Mouse (Mus musculus) lung, embryonic 14.5 days (tissue): ENCODE measurements at regions not wholly inside any gene's neighbourhood (a gene's known extent, or its start where the extent isn't known, plus 50 kb on each side); places are given as distances from the start of the nearest gene placed in this dataset.

Source experiments
- ATAC-seq: fragments of 200-750 bp; cut with Nextera tagmentation; 2 replicates; pipeline ENCODE4 v1.8.0; 2017; ENCODE audit warnings: mild to moderate bottlenecking, moderate TSS enrichment, moderate library complexity; ENCODE audit not compliant: insufficient read depth
- DNase-seq: peaks from one replicate; pipeline ENCODE4 v3.0.0-alpha.2; 2015
- H3K27ac ChIP-seq: fragments of 300-500 bp; sonication (generic); 2 replicates; pipeline ENCODE4 v1.5.1; 2014; ENCODE audit warnings: low read depth, mild to moderate bottlenecking, moderate library complexity
- H3K27me3 ChIP-seq: fragments of 300-500 bp; sonication (generic); 2 replicates; pipeline ENCODE4 v1.6.1; 2014; ENCODE audit warnings: low read length, control low read depth; ENCODE audit not compliant: insufficient read depth
- H3K36me3 ChIP-seq: fragments of 300-500 bp; sonication (generic); 2 replicates; pipeline ENCODE4 v1.6.1; 2014; ENCODE audit warnings: control low read depth; ENCODE audit not compliant: insufficient read depth
- H3K4me1 ChIP-seq: fragments of 300-500 bp; sonication (generic); 2 replicates; pipeline ENCODE4 v1.6.1; 2014; ENCODE audit warnings: antibody characterized with exemption, control low read depth; ENCODE audit not compliant: insufficient read depth
- H3K4me2 ChIP-seq: fragments of 300-500 bp; sonication (generic); 2 replicates; pipeline ENCODE4 v1.6.1; 2014; ENCODE audit warnings: mild to moderate bottlenecking
- H3K4me3 ChIP-seq: fragments of 300-500 bp; sonication (generic); 2 replicates; pipeline ENCODE4 v1.5.1; 2014; ENCODE audit warnings: low read depth, low read length
- H3K9ac ChIP-seq: fragments of 300-500 bp; sonication (generic); 2 replicates; pipeline ENCODE4 v1.6.1; 2014
- H3K9me3 ChIP-seq: fragments of 300-500 bp; sonication (generic); 2 replicates; pipeline ENCODE4 v1.6.1; 2016; ENCODE audit warnings: low read depth, low read length, control low read depth
- CTCF ChIP-seq: IDR thresholded peaks from 2 replicates; pipeline ENCODE4 v1.5.1; 2016; ENCODE audit warnings: antibody characterized with exemption, low read depth
- WGBS: fragments of 180-500 bp; shearing (Covaris S2); extraction: QIAGEN DNeasy Blood & Tissue Kit; methylation state at CpG from one replicate; pipeline ENCODE4 v1.1.7; 2014; 5-methylcytosine and 5-hydroxymethylcytosine counted together

GRCm38 (mm10) chr9:6665679-6666078 lies 396.0 kb upstream of the Ddi1 start:
- H3K27ac ChIP-seq: no peak overlapping the region
- no peaks in the 10 kb centered on the region for H3K9me3 ChIP-seq
- no peak for TF ChIP-seq CTCF
- H3K4me3 ChIP-seq: no peak overlapping the region
- no peak overlapping the region for H3K9ac ChIP-seq
- 60% methylated on average over 2 of the region's 2 CpGs for WGBS
- no peak overlapping the region for H3K4me2 ChIP-seq
- no peak for DNase-seq
- ATAC-seq: no peak
- no peaks in the 10 kb centered on the region for H3K4me1 ChIP-seq
- no peaks in the 10 kb centered on the region for H3K36me3 ChIP-seq
- H3K27me3 ChIP-seq: no peaks in the 10 kb centered on the region

- Histone ChIP-seq H3K27me3 (no peaks in the 10 kb centered on the region), H3K4me2 (no peak overlapping the region), H3K27ac (no peak overlapping the region), H3K36me3 (no peaks in the 10 kb centered on the region), H3K4me3 (no peak overlapping the region), H3K4me1 (no peaks in the 10 kb centered on the region), H3K9me3 (no peaks in the 10 kb centered on the region), H3K9ac (no peak overlapping the region)
- 71% methylated on average over 4 of the region's 4 CpGs for WGBS
- no peak for TF ChIP-seq CTCF
- DNase-seq (no peak), ATAC-seq (no peak)
These were observed 382.8 kb upstream of the Ddi1 start for GRCm38 (mm10) chr9:6652267-6652994.

- no peaks in the 10 kb centered on the region for H3K36me3 ChIP-seq
- TF ChIP-seq CTCF: no peak
- no peaks in the 10 kb centered on the region for H3K9me3 ChIP-seq
- no peak overlapping the region for H3K9ac ChIP-seq
- H3K4me1 ChIP-seq: no peaks in the 10 kb centered on the region
- H3K4me2 ChIP-seq: no peak overlapping the region
- H3K27ac ChIP-seq: no peak overlapping the region
- 85% methylated on average over 6 of the region's 6 CpGs for WGBS
- ATAC-seq (no peak), DNase-seq (no peak)
- no peaks in the 10 kb centered on the region for H3K27me3 ChIP-seq
- no peak overlapping the region for H3K4me3 ChIP-seq
These were observed 382.1 kb upstream of the Ddi1 start for GRCm38 (mm10) chr9:6651572-6652236.

- H3K4me2 ChIP-seq: no peak overlapping the region
- H3K4me1 ChIP-seq: no peaks in the 10 kb centered on the region
- ATAC-seq: no peak
- H3K36me3 ChIP-seq: no peaks in the 10 kb centered on the region
- WGBS: 55% methylated on average over 3 of the region's 3 CpGs
- H3K27ac ChIP-seq: no peak overlapping the region
- H3K9ac ChIP-seq: no peak overlapping the region
- TF ChIP-seq CTCF: no peak
- no peaks in the 10 kb centered on the region for H3K27me3 ChIP-seq
- H3K4me3 ChIP-seq: no peak overlapping the region
- no peak for DNase-seq
- H3K9me3 ChIP-seq: no peaks in the 10 kb centered on the region
These were observed 376.2 kb upstream of the Ddi1 start for GRCm38 (mm10) chr9:6645796-6646309.

- H3K9me3 ChIP-seq: no peaks in the 10 kb centered on the region
- H3K4me3 ChIP-seq: no peak overlapping the region
- no peak overlapping the region for H3K9ac ChIP-seq
- DNase-seq (no peak), ATAC-seq (no peak)
- H3K4me1 ChIP-seq: no peaks in the 10 kb centered on the region
- H3K27ac ChIP-seq: no peak overlapping the region
- WGBS: 73% methylated on average over 2 of the region's 2 CpGs
- no peak overlapping the region for H3K4me2 ChIP-seq
- no peak for TF ChIP-seq CTCF
- H3K27me3 ChIP-seq: no peaks in the 10 kb centered on the region
- H3K36me3 ChIP-seq: no peaks in the 10 kb centered on the region
These were observed 375.7 kb upstream of the Ddi1 start for GRCm38 (mm10) chr9:6645321-6645720.

GRCm38 (mm10) chr9:6617155-6617554 lies 347.5 kb upstream of the Ddi1 start:
- ATAC-seq: no peak
- H3K4me3 ChIP-seq: no peak overlapping the region
- TF ChIP-seq CTCF: no peak
- no peak for DNase-seq
- WGBS: 69% methylated on average over 2 of the region's 2 CpGs
- no peak overlapping the region for H3K27ac ChIP-seq
- no peaks in the 10 kb centered on the region for H3K36me3 ChIP-seq
- H3K4me1 ChIP-seq: no peaks in the 10 kb centered on the region
- no peak overlapping the region for H3K4me2 ChIP-seq
- no peaks in the 10 kb centered on the region for H3K27me3 ChIP-seq
- H3K9me3 ChIP-seq: no peaks in the 10 kb centered on the region
- no peak overlapping the region for H3K9ac ChIP-seq

DNA sequence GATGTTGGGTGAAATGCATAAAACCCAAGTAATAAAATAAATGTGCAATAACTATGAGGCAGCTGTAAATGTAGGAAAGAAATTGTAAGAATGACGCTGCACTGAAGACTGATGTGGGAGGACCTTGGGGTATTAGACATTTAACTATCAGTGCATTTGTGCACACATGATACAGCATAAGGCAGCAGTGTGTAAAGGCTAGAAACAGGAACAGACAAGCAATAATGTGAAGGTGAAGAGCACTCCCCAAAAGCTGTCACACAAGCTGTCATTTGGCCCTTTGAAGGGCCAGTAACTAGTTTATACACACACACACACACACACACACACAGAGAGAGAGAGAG lies 339.6 kb upstream of the Ddi1 start:
- no peak overlapping the region for H3K27ac ChIP-seq
- no peaks in the 10 kb centered on the region for H3K4me1 ChIP-seq
- no peaks in the 10 kb centered on the region for H3K27me3 ChIP-seq
- no peaks in the 10 kb centered on the region for H3K36me3 ChIP-seq
- TF ChIP-seq CTCF: no peak
- DNase-seq (no peak), ATAC-seq (no peak)
- H3K4me3 ChIP-seq: no peak overlapping the region
- no peak overlapping the region for H3K9ac ChIP-seq
- no peaks in the 10 kb centered on the region for H3K9me3 ChIP-seq
- WGBS: 96% methylated on average over 1 of the region's 1 CpGs
- H3K4me2 ChIP-seq: no peak overlapping the region
